Mouse (Mus musculus): Measurements from ENCODE around the gene Mc1r. TPM values are rescaled to one million over a fixed set of nuclear protein-coding genes. Genes with fewer than 3 reads are reported as not detected.

Mc1r gene
- total and polyA plus RNA-seq, 3 experiments: 0.04 TPM; not detected in 2

- no peak overlapping the region for H3K4me2 ChIP-seq (ENCODE audit: insufficient read depth, low read depth, poor library complexity, severe bottlenecking)
- H3K4me3 ChIP-seq (replicated peaks in 1 of 3; ENCODE audit: low read depth in 2 of 3, low read length in 2 of 3, poor library complexity in 1 of 3): no peak overlapping the region
- H3K27ac ChIP-seq (ENCODE audit: insufficient read depth, low read depth): no peak overlapping the region
- TF ChIP-seq ZNF384 (IDR thresholded peaks at IDR 0.05; ENCODE audit: low read depth, low read length) (no peak), ZKSCAN1 (IDR thresholded peaks at IDR 0.05; ENCODE audit: borderline replicate concordance, low read depth, low read length) (no peak), CHD2 (IDR thresholded peaks at IDR 0.05; ENCODE audit: low read length) (no peak), USF1 (IDR thresholded peaks at IDR 0.05; ENCODE audit: low read depth, low read length) (no peak), POLR2AphosphoS2 (IDR thresholded peaks at IDR 0.05; ENCODE audit: low read depth, low read length) (no peak), SIN3A (IDR thresholded peaks at IDR 0.05; ENCODE audit: low read length) (no peak), TCF12 (IDR thresholded peaks at IDR 0.05; ENCODE audit: low read depth, low read length) (no peak), MAFK (IDR thresholded peaks at IDR 0.05; ENCODE audit: insufficient replicate concordance, low read length) (no peak), ELF1 (IDR thresholded peaks at IDR 0.05; ENCODE audit: low read depth, low read length) (no peak), MXI1 (IDR thresholded peaks at IDR 0.05; ENCODE audit: low read depth, low read length) (no peak), TBP (conservative IDR thresholded peaks at IDR 0.05; ENCODE audit: low read depth, low read length) (no peak), POLR2A (IDR thresholded peaks at IDR 0.05; ENCODE audit: low read depth, low read length) (no peak), USF2 (conservative IDR thresholded peaks at IDR 0.05; ENCODE audit: low read depth, low read length) (no peak), NRF1 (IDR thresholded peaks at IDR 0.05; ENCODE audit: low read depth, low read length) (no peak), ZMIZ1 (IDR thresholded peaks at IDR 0.05; ENCODE audit: low read depth, low read length) (no peak), MAZ (IDR thresholded peaks at IDR 0.05; ENCODE audit: low read depth, low read length) (no peak), JUN (IDR thresholded peaks at IDR 0.05; ENCODE audit: insufficient read depth, low read depth, low read length) (no peak), EP300 (IDR thresholded peaks at IDR 0.05; ENCODE audit: low read length) (no peak), KAT2A (IDR thresholded peaks at IDR 0.05; ENCODE audit: insufficient replicate concordance, low read length) (no peak), NELFE (IDR thresholded peaks at IDR 0.05; ENCODE audit: low read depth, low read length) (no peak)
- H3K79me2 ChIP-seq (replicated peaks; ENCODE audit: control insufficient read depth, extremely low read depth, insufficient read depth, poor library complexity, severe bottlenecking): no peaks in the 10 kb centered on the region
- peaks cover 31 to 75% of the 10 kb centered on the region in 2 experiments for H3K36me3 ChIP-seq (replicated peaks in 1 of 2; ENCODE audit: control insufficient read depth in 1 of 2, insufficient read depth in 1 of 2, low read length in 1 of 2)
- dilution Hi-C loops (cut with MboI; ENCODE audit: extremely low pct_ligation_motif_present, extremely low pct_unique_long_range_greater_than_20kb, low sequenced_read_pairs): no loop called here
- H3K9me3 ChIP-seq (replicated peaks; ENCODE audit: low read length): no peaks in the 10 kb centered on the region
- in situ Hi-C loops (cut with MboI; ENCODE audit: low pct_ligation_motif_present, low pct_unique_long_range_greater_than_20kb, low sequenced_read_pairs): no loop called here
- H3K27me3 ChIP-seq (replicated peaks): no peaks in the 10 kb centered on the region
- peaks cover 0 to 3% of the 10 kb centered on the region in 2 experiments; a peak in 1 of 4 replicates for H3K4me1 ChIP-seq (ENCODE audit: control insufficient read depth in 1 of 2, insufficient read depth in 2 of 2)
- no peak overlapping the region for H3K9ac ChIP-seq (ENCODE audit: insufficient read depth, low read depth)
- DNase-seq (ENCODE audit: extremely low read depth): no peak
Measured at GRCm38 (mm10) chr8:123452149-123452548, 45.2 kb downstream of the Mc1r start.

- H3K27me3 ChIP-seq (replicated peaks): no peaks in the 10 kb centered on the region
- H3K27ac ChIP-seq (ENCODE audit: insufficient read depth, low read depth): no peak overlapping the region
- no peak overlapping the region for H3K9ac ChIP-seq (ENCODE audit: insufficient read depth, low read depth)
- no peaks in the 10 kb centered on the region for H3K79me2 ChIP-seq (replicated peaks; ENCODE audit: control insufficient read depth, extremely low read depth, insufficient read depth, poor library complexity, severe bottlenecking)
- no peaks in the 10 kb centered on the region for H3K9me3 ChIP-seq (replicated peaks; ENCODE audit: low read length)
- peaks cover 0 to 3% of the 10 kb centered on the region in 2 experiments; a peak in 1 of 4 replicates for H3K4me1 ChIP-seq (ENCODE audit: control insufficient read depth in 1 of 2, insufficient read depth in 2 of 2)
- H3K4me3 ChIP-seq (replicated peaks in 1 of 3; ENCODE audit: low read depth in 2 of 3, low read length in 2 of 3, poor library complexity in 1 of 3): no peak overlapping the region
- dilution Hi-C loops (cut with MboI; ENCODE audit: extremely low pct_ligation_motif_present, extremely low pct_unique_long_range_greater_than_20kb, low sequenced_read_pairs) (no loop called here), in situ Hi-C loops (cut with MboI; ENCODE audit: low pct_ligation_motif_present, low pct_unique_long_range_greater_than_20kb, low sequenced_read_pairs) (no loop called here)
- peaks cover 35 to 78% of the 10 kb centered on the region in 2 experiments for H3K36me3 ChIP-seq (replicated peaks in 1 of 2; ENCODE audit: control insufficient read depth in 1 of 2, insufficient read depth in 1 of 2, low read length in 1 of 2)
- TF ChIP-seq ETS1 (conservative IDR thresholded peaks at IDR 0.05; ENCODE audit: low read depth, low read length): no peak
- TF ChIP-seq MYC (IDR thresholded peaks at IDR 0.05; ENCODE audit: low read depth, low read length): no peak
- no peak overlapping the region for H3K4me2 ChIP-seq (ENCODE audit: insufficient read depth, low read depth, poor library complexity, severe bottlenecking)
- DNase-seq (ENCODE audit: extremely low read depth): no peak
Measured at GRCm38 (mm10) chr8:123453291-123453690, 46.4 kb downstream of the Mc1r start.
